Mouse (Mus musculus) right cerebral cortex, adult 2 months (tissue): ENCODE measurements around the gene Olfr960.

Source experiments
- DNase-seq, 2 experiments: peaks; one replicate each; pipeline ENCODE4 v3.0.0; 2021 to 2022; ENCODE audit warnings: low spot score in 2 of 2

Olfr960 gene

GRCm38 (mm10) chr9:39621073-39621472 is at the start of gene Olfr960:
Olfr960 (plus strand) TSS chr9:39621373.
- no peak for DNase-seq

DNA sequence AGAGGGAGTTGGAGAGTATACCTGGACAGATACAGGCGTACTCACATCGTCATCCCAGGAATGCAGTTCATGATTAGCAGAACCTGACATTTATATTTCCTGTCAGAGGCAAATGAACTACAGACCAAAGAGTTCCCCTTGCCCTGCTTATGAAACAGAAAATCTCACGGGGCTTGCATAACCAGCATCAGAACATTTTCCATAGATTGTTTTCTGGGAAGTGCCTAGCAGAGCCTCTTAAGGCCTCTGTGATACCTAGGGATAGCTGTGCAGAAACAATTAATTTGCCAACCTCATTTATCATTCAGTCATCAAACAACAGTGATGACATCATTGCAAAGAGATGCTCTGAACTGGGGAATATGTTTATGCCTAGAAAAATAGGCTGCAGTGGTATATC is 45.7 kb upstream of the Olfr960 start, which contains the start of gene Olfr959:
TSS of gene Olfr959 (minus strand) at position 101 of the 400 bp plus-strand sequence.
- DNase-seq: no peak

DNA sequence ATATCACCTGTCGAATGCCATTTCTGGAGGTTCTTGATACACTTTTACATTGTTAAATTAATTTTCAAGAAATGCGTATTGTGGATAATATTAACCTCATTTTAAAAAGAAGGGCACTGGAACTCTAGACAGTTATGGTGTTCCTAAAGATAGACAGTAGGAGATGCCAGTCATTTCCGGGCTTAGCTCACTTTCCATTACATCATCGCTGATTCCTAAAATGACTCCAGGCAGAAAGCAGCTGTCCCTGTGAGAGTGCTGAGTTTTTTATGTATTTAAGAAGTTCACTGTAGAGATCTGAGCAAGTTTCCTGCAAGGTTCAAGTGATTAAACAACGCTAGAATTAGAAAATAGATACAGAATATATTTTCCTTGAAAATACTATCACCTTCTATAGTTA is 44.1 kb upstream of the Olfr960 start:
- no peak for DNase-seq

DNA sequence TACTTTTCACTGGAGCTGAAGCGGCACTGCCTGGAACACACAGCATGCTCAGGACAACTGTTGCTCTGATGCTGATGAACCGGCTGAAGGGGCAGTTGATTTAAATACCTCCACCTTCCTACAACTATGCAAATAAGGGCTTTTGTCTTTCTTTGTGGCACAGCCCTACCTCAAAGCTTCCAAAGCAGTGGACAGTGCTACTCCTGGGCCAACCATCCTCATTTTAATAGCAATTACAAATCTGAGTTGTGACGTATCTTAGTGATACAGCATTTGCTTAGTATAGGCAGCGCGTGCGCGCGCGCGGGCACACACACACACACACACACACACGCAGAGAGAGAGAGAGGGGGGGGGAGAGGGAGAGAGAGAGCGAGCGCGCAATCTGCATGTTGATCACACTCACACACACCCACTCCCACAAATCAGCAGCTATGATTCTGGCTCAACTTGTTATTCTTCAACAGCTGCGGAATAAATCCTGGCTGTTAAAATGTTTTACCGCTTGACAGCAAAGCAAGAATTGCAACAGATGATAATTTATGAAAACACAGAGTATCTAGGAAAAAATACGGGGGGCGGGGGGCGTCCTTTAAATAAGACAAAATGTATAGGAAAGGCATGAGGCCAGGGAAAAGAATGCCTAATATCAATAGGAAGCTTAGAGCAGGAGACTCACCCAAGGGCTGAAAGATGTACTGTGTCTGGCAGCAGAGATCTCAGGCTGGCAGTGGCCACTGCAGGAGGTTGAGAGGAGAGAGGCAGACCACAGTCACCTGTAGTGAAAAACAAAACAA is 18.4 kb upstream of the Olfr960 start:
- DNase-seq: peak; percentile 32 to 49

- peak in 1 of 2 experiments; percentile 2 for DNase-seq
These were observed 17.8 kb upstream of the Olfr960 start for GRCm38 (mm10) chr9:39603333-39603845.

DNA sequence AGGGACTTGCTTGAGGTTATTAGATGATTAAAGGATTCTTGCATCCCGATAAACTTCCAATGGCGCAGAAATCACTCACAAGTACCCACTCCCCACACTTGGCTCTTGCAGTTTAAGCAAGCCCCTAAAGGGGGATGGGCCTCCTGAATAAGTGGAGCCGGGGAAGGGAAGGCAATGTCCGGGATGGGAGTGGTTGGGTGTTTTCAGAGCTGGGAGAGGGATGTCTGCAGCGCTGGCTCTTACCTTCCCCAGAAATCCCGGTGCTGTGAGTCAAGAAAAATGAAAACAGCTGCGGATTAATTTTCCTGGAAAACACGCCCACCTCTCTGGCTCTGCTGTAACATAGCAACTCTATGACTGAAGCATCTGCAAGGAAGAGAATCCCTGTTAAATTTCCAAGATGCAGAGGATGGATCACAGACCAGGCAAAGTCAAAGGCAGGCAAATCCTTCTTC is 17.1 kb upstream of the Olfr960 start, which contains the start of gene AW551984:
TSS of gene AW551984 (minus strand) at position 405 of the 455 bp plus-strand sequence.
- DNase-seq: peak; percentile 13 to 15

DNA sequence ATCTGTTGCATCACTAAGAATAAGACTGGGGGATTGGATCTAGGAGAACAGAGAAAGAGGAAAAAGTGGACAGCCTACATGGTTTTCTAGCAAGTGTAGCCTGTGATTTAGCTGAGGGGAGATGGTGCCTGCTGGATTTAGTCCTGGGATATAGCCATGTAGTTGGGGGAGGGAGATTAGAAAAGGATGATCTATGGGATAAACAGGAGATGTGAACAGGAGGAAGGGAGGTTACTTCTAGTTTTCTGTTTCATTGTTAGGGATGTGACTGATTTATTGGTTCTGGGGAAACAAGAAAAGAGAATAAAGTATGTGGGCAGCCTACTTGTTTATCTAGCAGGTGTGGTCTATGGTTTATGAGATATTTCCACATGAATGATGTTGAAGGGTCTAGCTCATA is 12.7 kb upstream of the Olfr960 start:
- DNase-seq: no peak

DNA sequence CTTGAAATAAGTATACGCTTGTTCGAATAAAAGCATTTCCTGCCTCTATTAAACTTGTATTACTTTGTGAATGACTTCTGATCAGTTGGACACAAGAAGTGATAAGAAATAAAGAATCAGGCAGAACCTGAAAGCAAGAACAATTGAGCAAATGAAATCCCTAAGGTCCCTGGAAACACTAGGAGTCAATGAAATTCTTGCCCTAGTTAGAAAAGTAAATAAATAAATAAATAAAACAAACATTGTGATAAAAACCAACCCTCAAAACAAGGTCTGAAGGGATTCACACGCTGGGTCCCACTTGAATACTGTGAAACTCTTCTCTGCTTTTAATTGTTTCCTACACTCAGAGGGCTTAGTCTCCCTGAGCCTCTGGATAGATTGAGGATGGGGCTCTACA is 10.8 kb upstream of the Olfr960 start, which contains the start of gene Olfr148:
TSS of gene Olfr148 (plus strand) at position 301 of the 400 bp plus-strand sequence.
- no peak for DNase-seq

DNA sequence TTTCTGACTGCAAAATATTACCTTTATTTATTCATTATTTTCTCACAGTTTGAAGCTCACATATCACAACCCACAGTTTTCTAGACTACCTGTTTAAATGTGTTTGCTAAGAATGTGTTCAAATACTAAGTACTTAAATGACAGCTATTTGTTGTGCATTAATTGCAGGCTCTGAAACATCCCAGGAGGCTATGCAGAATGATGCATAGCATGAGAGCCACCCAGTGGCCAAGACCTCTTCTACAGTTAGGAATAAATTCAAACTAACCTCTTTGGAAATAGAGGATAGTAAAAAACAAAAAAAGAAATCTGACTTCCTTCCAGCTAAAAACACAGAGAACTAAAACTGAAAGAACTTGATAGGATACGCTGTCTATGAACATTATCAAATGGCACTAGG is 9.2 kb upstream of the Olfr960 start:
- peak; percentile 44 to 50 for DNase-seq

DNA sequence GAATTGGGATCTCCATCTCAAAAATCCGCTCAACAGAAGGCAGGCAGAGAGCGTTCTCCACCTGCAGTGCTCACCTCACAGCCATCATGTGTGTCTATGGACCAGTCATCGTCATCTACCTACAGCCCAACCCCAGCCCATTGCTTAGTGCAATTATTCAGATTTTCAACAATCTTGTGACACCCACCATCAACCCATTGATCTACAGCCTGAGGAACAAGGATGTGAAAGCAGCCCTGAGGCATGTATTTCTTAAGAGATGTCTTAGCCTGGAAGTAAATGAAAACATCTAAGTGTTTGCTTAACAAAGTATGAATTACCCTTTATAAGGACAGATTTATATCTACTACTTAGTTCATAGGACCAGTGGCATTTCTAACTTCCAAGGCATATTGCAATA is 2.6 kb downstream of the Olfr960 start:
- no peak for DNase-seq

GRCm38 (mm10) chr9:39624711-39625110 is 3.5 kb downstream of the Olfr960 start:
- DNase-seq: no peak

DNA sequence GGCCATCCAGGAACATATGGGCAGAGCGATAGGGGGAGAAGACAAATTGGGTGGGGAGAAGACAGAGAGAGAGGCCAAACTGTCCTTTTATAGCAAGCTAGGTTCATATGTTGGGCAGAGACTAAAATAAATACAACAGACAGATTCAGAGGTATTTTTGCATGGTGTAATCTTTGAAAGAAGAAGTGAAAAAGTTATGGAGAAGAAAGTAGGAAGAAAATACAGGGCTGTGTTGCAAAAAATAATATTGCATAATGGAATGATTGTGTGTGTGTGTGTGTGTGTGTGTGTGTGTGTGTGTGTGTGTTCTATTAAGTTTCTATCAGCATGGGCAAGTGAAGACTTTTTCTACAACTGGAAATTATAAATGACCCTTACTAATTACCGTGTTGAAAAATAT is 7.9 kb downstream of the Olfr960 start:
- DNase-seq: no peak

DNA sequence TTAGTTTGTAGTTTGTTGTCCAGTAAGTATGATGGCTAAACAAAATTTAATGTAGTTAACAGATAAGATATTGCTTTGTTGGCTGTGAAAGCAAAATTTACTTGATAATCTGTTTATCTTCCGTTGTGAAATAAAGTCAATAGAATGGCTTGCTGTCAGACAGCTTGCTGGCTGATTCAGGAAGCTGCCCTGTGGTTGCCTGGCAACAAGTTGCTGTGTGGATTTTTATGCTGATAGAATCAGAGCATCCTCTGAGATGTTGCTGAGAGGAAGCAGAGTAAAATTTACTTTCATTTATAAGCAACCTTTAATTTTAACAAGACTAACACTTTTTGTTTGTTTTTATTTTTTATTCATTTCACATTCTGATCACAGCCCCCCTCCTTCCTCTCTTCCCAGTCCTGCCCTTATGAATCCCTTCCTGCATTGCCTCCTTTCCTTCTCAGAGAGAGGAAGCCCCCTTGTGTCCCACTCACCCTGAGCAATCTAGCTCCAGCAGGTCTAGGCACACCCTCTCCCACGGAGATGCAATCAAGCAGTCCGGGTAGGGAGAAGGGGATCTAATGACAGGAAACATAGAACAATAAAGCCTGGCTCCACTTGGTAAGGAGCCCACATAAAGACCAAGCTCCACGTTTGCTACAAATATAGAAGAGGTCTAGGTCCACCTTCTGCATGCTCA is 12.9 kb downstream of the Olfr960 start:
- peak; percentile 33 to 35 for DNase-seq

DNA sequence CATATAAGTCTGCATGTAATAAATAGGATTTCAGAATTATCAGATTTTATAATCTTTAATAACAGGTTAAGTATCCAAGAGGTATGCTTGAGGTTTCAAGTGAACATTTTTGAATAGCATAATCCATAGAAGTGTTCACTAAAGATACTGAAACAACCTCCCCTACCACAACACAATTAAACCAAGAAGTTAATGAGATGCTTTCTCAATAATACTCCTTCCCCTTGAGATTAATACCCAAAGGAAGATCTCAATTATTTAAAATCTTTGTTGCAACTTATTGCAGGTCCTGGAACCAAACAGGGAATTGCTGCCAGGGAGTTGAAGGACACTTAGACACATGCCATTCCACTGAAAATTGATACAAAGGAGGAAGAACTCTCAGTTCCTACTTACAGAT is 23.6 kb downstream of the Olfr960 start, which contains the start of gene Olfr961:
TSS of gene Olfr961 (plus strand) at position 301 of the 400 bp plus-strand sequence.
- DNase-seq: no peak

DNA sequence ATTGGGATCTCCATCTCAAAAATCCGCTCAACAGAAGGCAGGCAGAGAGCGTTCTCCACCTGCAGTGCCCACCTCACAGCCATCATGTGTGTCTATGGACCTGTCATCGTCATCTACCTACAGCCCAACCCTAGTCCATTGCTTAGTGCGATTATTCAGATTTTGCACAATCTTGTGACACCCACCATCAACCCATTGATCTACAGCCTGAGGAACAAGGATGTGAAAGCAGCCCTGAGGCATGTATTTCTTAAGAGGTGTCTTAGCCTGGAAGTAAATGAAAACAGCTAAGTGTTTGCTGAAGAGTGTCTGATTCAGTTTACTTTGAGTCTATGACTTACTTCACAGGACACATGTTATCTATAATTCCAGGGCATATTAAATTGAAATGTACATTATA is 26.2 kb downstream of the Olfr960 start:
- DNase-seq: no peak

DNA sequence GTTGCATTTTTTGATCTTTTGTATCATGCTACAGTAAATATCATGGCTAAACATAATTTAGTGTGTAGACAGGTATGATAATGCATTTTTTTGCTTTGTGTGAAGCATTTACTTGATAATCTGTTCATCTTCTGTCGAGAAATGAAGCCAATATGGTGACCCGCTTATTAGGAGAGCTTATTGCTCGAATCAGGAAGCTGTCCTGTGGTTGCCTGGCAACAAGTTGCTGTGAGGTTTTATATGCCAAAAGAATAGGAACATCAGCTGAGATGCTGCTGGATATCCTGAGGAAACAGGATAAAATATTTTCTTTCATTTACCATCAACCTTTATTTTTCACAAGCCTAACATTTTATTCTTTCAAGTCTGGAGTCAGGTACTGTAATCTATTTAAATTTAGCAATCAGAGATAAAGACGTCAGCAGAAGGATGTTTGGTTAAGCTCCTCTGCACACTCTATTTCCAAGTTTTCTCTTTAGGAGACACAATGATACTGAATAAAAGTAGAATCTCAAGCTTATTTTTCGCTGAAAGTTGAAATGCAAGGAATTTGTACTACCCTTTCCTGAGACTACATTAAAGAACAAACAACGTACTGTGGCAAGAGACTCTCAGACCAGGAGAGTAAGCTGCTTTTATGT is 33.7 kb downstream of the Olfr960 start:
- DNase-seq: no peak

GRCm38 (mm10) chr9:39666905-39667304 is 45.7 kb downstream of the Olfr960 start, which contains the start of gene Olfr963:
Olfr963 (plus strand) TSS chr9:39667205.
- DNase-seq: no peak

- no peak for DNase-seq
These were observed 48.5 kb downstream of the Olfr960 start for GRCm38 (mm10) chr9:39669723-39670122.
